Mouse (Mus musculus): ENCODE data around the gene Ung. TPM values are rescaled to one million over a fixed set of nuclear protein-coding genes. Genes with fewer than 3 reads are reported as not detected.

The Ung gene
- polyA plus RNA-seq, 1 experiment from 2014 or later = 11.8 TPM

GRCm38 (mm10) chr5:114115030-114115429 lies 15.2 kb upstream of the Ung start:
- no peak overlapping the region for H3K9ac ChIP-seq (replicated peaks)
- ATAC-seq = no peak
- no peaks in the 10 kb centered on the region for H3K27me3 ChIP-seq (ENCODE audit: insufficient read depth, low read length)
- H3K4me1 ChIP-seq (ENCODE audit: insufficient read depth) = no peaks in the 10 kb centered on the region
- H3K27ac ChIP-seq (ENCODE audit: low read depth) = no peak overlapping the region
- DNase-seq = no peak
- no peak for TF ChIP-seq CTCF (IDR thresholded peaks at IDR 0.05; ENCODE audit: low read depth)
- TF ChIP-seq EP300 (IDR thresholded peaks at IDR 0.05; ENCODE audit: low read depth) = no peak
- no peaks in the 10 kb centered on the region for H3K9me3 ChIP-seq (ENCODE audit: low read length)
- no peak overlapping the region for H3K4me3 ChIP-seq (ENCODE audit: low read depth, low read length)
- WGBS (ENCODE audit: insufficient replicate concordance) = 58% methylated on average over 5 of the region's 5 CpGs
- H3K4me2 ChIP-seq (ENCODE audit: low read depth, low read length) = no peak overlapping the region
- peaks cover 15% of the 10 kb centered on the region for H3K36me3 ChIP-seq (replicated peaks; ENCODE audit: insufficient read depth, low read length)

GRCm38 (mm10) chr5:114116586-114116985 lies 13.6 kb upstream of the Ung start:
- H3K36me3 ChIP-seq (replicated peaks; ENCODE audit: insufficient read depth, low read length) = peaks cover 13% of the 10 kb centered on the region; the same call in 1 of the 2 replicates
- whole genome bisulfite sequencing (ENCODE audit: insufficient replicate concordance) = 52% methylated on average over 7 of the region's 7 CpGs

GRCm38 (mm10) chr5:114119806-114120205 lies 10.4 kb upstream of the Ung start:
- no peak for ATAC-seq
- H3K36me3 ChIP-seq (replicated peaks; ENCODE audit: insufficient read depth, low read length) = peaks cover 22% of the 10 kb centered on the region

More at GRCm38 (mm10) chr5:114116586-114116985, 13.6 kb upstream of the Ung start:
- Histone ChIP-seq H3K4me1 (ENCODE audit: insufficient read depth) (no peaks in the 10 kb centered on the region), H3K4me2 (ENCODE audit: low read depth, low read length) (no peak overlapping the region), H3K9me3 (ENCODE audit: low read length) (no peaks in the 10 kb centered on the region), H3K27ac (ENCODE audit: low read depth) (no peak overlapping the region), H3K9ac (replicated peaks) (no peak overlapping the region), H3K27me3 (ENCODE audit: insufficient read depth, low read length) (no peaks in the 10 kb centered on the region), H3K4me3 (ENCODE audit: low read depth, low read length) (no peak overlapping the region)
- no peak for ATAC-seq
- no peak for DNase-seq
- TF ChIP-seq EP300 (IDR thresholded peaks at IDR 0.05; ENCODE audit: low read depth) (no peak), CTCF (IDR thresholded peaks at IDR 0.05; ENCODE audit: low read depth) (no peak)

GRCm38 (mm10) chr5:114126008-114126407 lies 4.2 kb upstream of the Ung start:
- 79% methylated on average over 3 of the region's 3 CpGs for WGBS (ENCODE audit: insufficient replicate concordance)
- ATAC-seq (no peak), DNase-seq (no peak)
- H3K36me3 ChIP-seq (replicated peaks; ENCODE audit: insufficient read depth, low read length) = peaks cover 18% of the 10 kb centered on the region
- no peak overlapping the region for H3K27ac ChIP-seq (ENCODE audit: low read depth)
- H3K4me1 ChIP-seq (ENCODE audit: insufficient read depth) = peaks cover 15% of the 10 kb centered on the region
- no peak overlapping the region for H3K4me2 ChIP-seq (ENCODE audit: low read depth, low read length)
- H3K9me3 ChIP-seq (ENCODE audit: low read length) = no peaks in the 10 kb centered on the region
- TF ChIP-seq CTCF (IDR thresholded peaks at IDR 0.05; ENCODE audit: low read depth) (no peak), EP300 (IDR thresholded peaks at IDR 0.05; ENCODE audit: low read depth) (no peak)
- H3K27me3 ChIP-seq (ENCODE audit: insufficient read depth, low read length) = no peaks in the 10 kb centered on the region
- no peak overlapping the region for H3K9ac ChIP-seq (replicated peaks)
- no peak overlapping the region for H3K4me3 ChIP-seq (ENCODE audit: low read depth, low read length)

More at GRCm38 (mm10) chr5:114119806-114120205, 10.4 kb upstream of the Ung start:
- Histone ChIP-seq H3K9me3 (ENCODE audit: low read length) (no peaks in the 10 kb centered on the region), H3K9ac (replicated peaks) (no peak overlapping the region), H3K4me1 (ENCODE audit: insufficient read depth) (no peaks in the 10 kb centered on the region), H3K4me3 (ENCODE audit: low read depth, low read length) (no peak overlapping the region), H3K4me2 (ENCODE audit: low read depth, low read length) (no peak overlapping the region), H3K27ac (ENCODE audit: low read depth) (no peak overlapping the region), H3K27me3 (ENCODE audit: insufficient read depth, low read length) (no peaks in the 10 kb centered on the region)
- TF ChIP-seq CTCF (IDR thresholded peaks at IDR 0.05; ENCODE audit: low read depth) (no peak), EP300 (IDR thresholded peaks at IDR 0.05; ENCODE audit: low read depth) (no peak)
- DNase-seq = no peak
- 82% methylated on average over 4 of the region's 4 CpGs for WGBS (ENCODE audit: insufficient replicate concordance)

GRCm38 (mm10) chr5:114126499-114127244 lies 3.5 kb upstream of the Ung start:
- no peak for DNase-seq
- peaks cover 21% of the 10 kb centered on the region for H3K4me1 ChIP-seq (ENCODE audit: insufficient read depth)
- no peaks in the 10 kb centered on the region for H3K9me3 ChIP-seq (ENCODE audit: low read length)
- no peak for ATAC-seq
- TF ChIP-seq EP300 (IDR thresholded peaks at IDR 0.05; ENCODE audit: low read depth) (no peak), CTCF (IDR thresholded peaks at IDR 0.05; ENCODE audit: low read depth) (no peak)
- peaks cover 15% of the 10 kb centered on the region for H3K36me3 ChIP-seq (replicated peaks; ENCODE audit: insufficient read depth, low read length)
- no peak overlapping the region for H3K9ac ChIP-seq (replicated peaks)
- H3K27me3 ChIP-seq (ENCODE audit: insufficient read depth, low read length) = no peaks in the 10 kb centered on the region
- H3K4me3 ChIP-seq (ENCODE audit: low read depth, low read length) = no peak overlapping the region
- H3K27ac ChIP-seq (ENCODE audit: low read depth) = peak overlapping the region; percentile 66; the same call in 1 of the 2 replicates
- peak overlapping the region; percentile 99; the same call in 1 of the 2 replicates for H3K4me2 ChIP-seq (ENCODE audit: low read depth, low read length)
- WGBS (ENCODE audit: insufficient replicate concordance) = 83% methylated on average over 7 of the region's 7 CpGs

GRCm38 (mm10) chr5:114127374-114128349 lies 2.5 kb upstream of the Ung start, which contains the start of gene Alkbh2:
Gene Alkbh2 (minus strand): TSS chr5:114128218.
- Histone ChIP-seq H3K9me3 (ENCODE audit: low read length) (no peaks in the 10 kb centered on the region), H3K36me3 (replicated peaks; ENCODE audit: insufficient read depth, low read length) (peaks cover 8% of the 10 kb centered on the region), H3K9ac (replicated peaks) (peak within 1 kb of the TSS; percentile 61), H3K4me1 (ENCODE audit: insufficient read depth) (peaks cover 26% of the 10 kb centered on the region), H3K27me3 (ENCODE audit: insufficient read depth, low read length) (no peaks in the 10 kb centered on the region), H3K4me3 (ENCODE audit: low read depth, low read length) (peak within 1 kb of the TSS; percentile 63), H3K4me2 (ENCODE audit: low read depth, low read length) (peak within 1 kb of the TSS; percentile 99), H3K27ac (ENCODE audit: low read depth) (peak within 1 kb of the TSS; percentile 66)
- peak; percentile 6; the same call in 1 of the 2 replicates for ATAC-seq
- DNase-seq = peak; percentile 90
- WGBS (ENCODE audit: insufficient replicate concordance) = 1% methylated on average over 66 of the region's 69 CpGs
- TF ChIP-seq CTCF (IDR thresholded peaks at IDR 0.05; ENCODE audit: low read depth) (peak; percentile 98), EP300 (IDR thresholded peaks at IDR 0.05; ENCODE audit: low read depth) (no peak)

Measured in liver, postnatal 0 days (tissue).